Mouse (Mus musculus) urinary bladder, postnatal 36 days (tissue): ENCODE results near the gene Gemin2.
"Not testable (repeated sequence)": the region's sequence is repeated elsewhere in the genome, so short reads cannot be mapped to it uniquely, and the experiment has no call there.

Experiments used
- DNase-seq, 2 experiments: peaks; one replicate each; pipeline ENCODE4 v3.0.0; 2022; ENCODE audit warnings: low spot score in 2 of 2, mixed read lengths in 1 of 2

Gene Gemin2

GRCm38 (mm10) chr12:59058242-59058641, 45.0 kb downstream of the Gemin2 start:
- DNase-seq = not testable (repeated sequence)

GRCm38 (mm10) chr12:59060322-59060721, 47.1 kb downstream of the Gemin2 start:
- DNase-seq = no peak

GRCm38 (mm10) chr12:59060993-59061595, 47.9 kb downstream of the Gemin2 start, which contains the start of gene Trappc6b:
Trappc6b (minus strand) TSS chr12:59061472.
- DNase-seq = peak; percentile 67 to 77

GRCm38 (mm10) chr12:59064837-59065236, 51.6 kb downstream of the Gemin2 start:
- DNase-seq = no peak

GRCm38 (mm10) chr12:59065776-59066175, 52.6 kb downstream of the Gemin2 start:
- no peak for DNase-seq

GRCm38 (mm10) chr12:59066448-59067077, 53.4 kb downstream of the Gemin2 start, which contains the start of gene Pnn:
Pnn (plus strand) TSS chr12:59066884.
- DNase-seq = peak; percentile 91 to 98

- DNase-seq = no peak
These were observed 53.9 kb downstream of the Gemin2 start for GRCm38 (mm10) chr12:59067095-59067494.

- no peak for DNase-seq
These were observed 55.6 kb downstream of the Gemin2 start for GRCm38 (mm10) chr12:59068791-59069190.

GRCm38 (mm10) chr12:59072286-59072685, 59.1 kb downstream of the Gemin2 start:
- no peak for DNase-seq

- no peak for DNase-seq
These were observed 60.9 kb downstream of the Gemin2 start for GRCm38 (mm10) chr12:59074052-59074451.

GRCm38 (mm10) chr12:59076996-59077395, 63.8 kb downstream of the Gemin2 start:
- DNase-seq = no peak

- no peak for DNase-seq
These were observed 64.7 kb downstream of the Gemin2 start for GRCm38 (mm10) chr12:59077883-59078282.
